Mouse (Mus musculus): Measurements from ENCODE around the gene Tor1aip2. TPM values are rescaled to one million over a fixed set of nuclear protein-coding genes. Genes with fewer than 3 reads are reported as not detected.

The Tor1aip2 gene
- total and polyA plus RNA-seq, 3 experiments, result 17.5 to 171 (median 115) TPM

DNA sequence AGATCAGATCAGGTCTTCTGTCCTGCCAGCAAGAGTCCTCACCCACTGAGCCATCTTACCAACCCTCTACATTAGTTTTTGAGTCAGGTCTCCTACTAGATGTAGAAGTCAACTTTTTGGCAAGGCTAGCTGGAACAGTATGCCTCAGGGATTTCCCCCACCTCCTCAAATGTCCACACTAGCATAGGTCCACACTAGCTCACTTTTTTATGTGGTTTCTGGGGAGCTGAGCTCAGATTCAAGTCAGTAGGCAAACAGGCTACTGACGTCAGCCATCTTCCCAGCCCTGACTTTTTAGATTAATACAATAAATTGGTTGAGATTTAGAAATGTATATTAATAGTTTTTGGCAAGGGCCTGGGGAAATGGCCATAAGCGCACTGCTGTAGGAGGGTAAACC is 72.2 kb downstream of the Tor1aip2 start:
- H3K9me3 ChIP-seq (replicated peaks), result no peaks in the 10 kb centered on the region
- ATAC-seq (ENCODE audit: extremely low read depth, insufficient number of reproducible peaks, low FRiP score, poor library complexity, severe bottlenecking) (no peak), DNase-seq (ENCODE audit: low spot score) (no peak)
- H3K27me3 ChIP-seq (ENCODE audit: insufficient read depth, low read length), result peaks cover 3% of the 10 kb centered on the region; the same call in 1 of the 2 replicates
- no peak for TF ChIP-seq GATA2 (IDR thresholded peaks at IDR 0.05; ENCODE audit: borderline replicate concordance, low read depth, low read length)
- no peak for TF ChIP-seq TAL1 (conservative IDR thresholded peaks at IDR 0.05; ENCODE audit: low read depth, low read length)
- no peak for TF ChIP-seq POLR2AphosphoS5 (IDR thresholded peaks at IDR 0.05; ENCODE audit: insufficient replicate concordance, low read depth, low read length)
- H3K36me3 ChIP-seq (replicated peaks), result no peaks in the 10 kb centered on the region
- H3K4me1 ChIP-seq (ENCODE audit: insufficient read depth, low read depth, low read length), result 0 out of 2 replicates have a peak, but pooled peaks cover 5% of the 10 kb centered on the region
- H3K4me3 ChIP-seq (ENCODE audit: low read depth, low read length), result no peak overlapping the region

DNA sequence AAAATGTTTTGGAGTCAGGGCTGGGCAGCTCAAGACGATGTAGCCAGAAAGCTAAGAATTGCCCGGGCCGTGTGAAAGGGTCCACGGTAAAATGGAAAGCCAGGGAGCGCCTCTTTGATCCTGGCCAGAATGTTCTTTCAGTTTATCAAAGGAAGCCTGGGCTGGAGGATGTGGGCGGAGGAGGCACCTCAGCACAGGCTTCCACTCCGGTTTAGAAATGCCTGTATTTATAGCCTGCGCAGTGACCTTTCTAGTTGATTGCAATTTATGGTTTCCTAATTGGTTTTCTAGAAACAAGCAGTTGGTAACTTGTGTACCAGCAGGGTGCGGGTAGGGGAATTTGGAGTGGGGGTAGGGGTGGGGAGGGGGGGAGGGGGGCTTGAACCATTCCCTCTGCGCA is 73.2 kb downstream of the Tor1aip2 start:
- Histone ChIP-seq H3K36me3 (replicated peaks) (no peaks in the 10 kb centered on the region), H3K9me3 (replicated peaks) (no peaks in the 10 kb centered on the region), H3K4me1 (ENCODE audit: insufficient read depth, low read depth, low read length) (peaks cover 5% of the 10 kb centered on the region), H3K27me3 (ENCODE audit: insufficient read depth, low read length) (peaks cover 3% of the 10 kb centered on the region; the same call in 1 of the 2 replicates), H3K4me3 (ENCODE audit: low read depth, low read length) (no peak overlapping the region)
- no peak for DNase-seq (ENCODE audit: low spot score)
- TF ChIP-seq CTCF (IDR thresholded peaks at IDR 0.05; ENCODE audit: low read depth, low read length), result no peak
- no peak for TF ChIP-seq GATA1 (IDR thresholded peaks at IDR 0.05; ENCODE audit: borderline replicate concordance, low read length)
- TF ChIP-seq TAL1 (conservative IDR thresholded peaks at IDR 0.05; ENCODE audit: low read depth, low read length), result no peak
- no peak for TF ChIP-seq GATA2 (IDR thresholded peaks at IDR 0.05; ENCODE audit: borderline replicate concordance, low read depth, low read length)
- TF ChIP-seq POLR2AphosphoS5 (IDR thresholded peaks at IDR 0.05; ENCODE audit: insufficient replicate concordance, low read depth, low read length), result no peak
- no peak for ATAC-seq (ENCODE audit: extremely low read depth, insufficient number of reproducible peaks, low FRiP score, poor library complexity, severe bottlenecking)

DNA sequence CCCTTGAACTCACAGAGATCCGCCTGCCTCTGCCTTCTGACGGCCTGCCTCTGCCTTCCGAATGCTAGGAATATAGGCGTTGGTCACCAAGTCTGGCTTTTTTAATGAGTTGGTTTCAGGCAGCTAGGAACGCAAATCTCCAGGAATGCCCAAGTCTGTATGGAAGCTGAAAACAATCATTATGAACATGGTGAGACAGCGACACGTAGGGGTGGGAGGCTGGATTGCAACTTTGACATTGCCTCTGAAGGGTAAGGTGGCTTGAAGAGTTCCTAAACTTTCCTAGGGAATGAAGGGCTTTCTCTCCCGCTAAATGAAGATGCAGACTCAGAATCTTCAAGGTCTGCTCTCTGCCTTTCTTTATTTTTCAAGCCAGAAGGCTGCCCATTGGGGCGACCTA is 75.9 kb downstream of the Tor1aip2 start:
- Histone ChIP-seq H3K36me3 (replicated peaks) (no peaks in the 10 kb centered on the region), H3K4me3 (ENCODE audit: low read depth, low read length) (no peak overlapping the region), H3K27me3 (ENCODE audit: insufficient read depth, low read length) (peaks cover 7% of the 10 kb centered on the region), H3K9me3 (replicated peaks) (no peaks in the 10 kb centered on the region), H3K4me1 (ENCODE audit: insufficient read depth, low read depth, low read length) (peaks cover 28% of the 10 kb centered on the region)
- no peak for TF ChIP-seq CTCF (IDR thresholded peaks at IDR 0.05; ENCODE audit: low read depth, low read length)
- DNase-seq (ENCODE audit: low spot score) (no peak), ATAC-seq (ENCODE audit: extremely low read depth, insufficient number of reproducible peaks, low FRiP score, poor library complexity, severe bottlenecking) (no peak)

- H3K36me3 ChIP-seq (replicated peaks), result no peaks in the 10 kb centered on the region
- no peak overlapping the region for H3K4me3 ChIP-seq (ENCODE audit: low read depth, low read length)
- ATAC-seq (ENCODE audit: extremely low read depth, insufficient number of reproducible peaks, low FRiP score, poor library complexity, severe bottlenecking) (no peak), DNase-seq (ENCODE audit: low spot score) (no peak)
- peaks cover 34% of the 10 kb centered on the region for H3K4me1 ChIP-seq (ENCODE audit: insufficient read depth, low read depth, low read length)
- no peaks in the 10 kb centered on the region for H3K9me3 ChIP-seq (replicated peaks)
- H3K27me3 ChIP-seq (ENCODE audit: insufficient read depth, low read length), result peaks cover 7% of the 10 kb centered on the region
- no peak for TF ChIP-seq GATA2 (IDR thresholded peaks at IDR 0.05; ENCODE audit: borderline replicate concordance, low read depth, low read length)
- no peak for TF ChIP-seq POLR2AphosphoS5 (IDR thresholded peaks at IDR 0.05; ENCODE audit: insufficient replicate concordance, low read depth, low read length)
- no peak for TF ChIP-seq CTCF (IDR thresholded peaks at IDR 0.05; ENCODE audit: low read depth, low read length)
- TF ChIP-seq GATA1 (IDR thresholded peaks at IDR 0.05; ENCODE audit: borderline replicate concordance, low read length), result no peak
- TF ChIP-seq TAL1 (conservative IDR thresholded peaks at IDR 0.05; ENCODE audit: low read depth, low read length), result no peak
Measured at GRCm38 (mm10) chr1:156111728-156112127, 76.5 kb downstream of the Tor1aip2 start.

DNA sequence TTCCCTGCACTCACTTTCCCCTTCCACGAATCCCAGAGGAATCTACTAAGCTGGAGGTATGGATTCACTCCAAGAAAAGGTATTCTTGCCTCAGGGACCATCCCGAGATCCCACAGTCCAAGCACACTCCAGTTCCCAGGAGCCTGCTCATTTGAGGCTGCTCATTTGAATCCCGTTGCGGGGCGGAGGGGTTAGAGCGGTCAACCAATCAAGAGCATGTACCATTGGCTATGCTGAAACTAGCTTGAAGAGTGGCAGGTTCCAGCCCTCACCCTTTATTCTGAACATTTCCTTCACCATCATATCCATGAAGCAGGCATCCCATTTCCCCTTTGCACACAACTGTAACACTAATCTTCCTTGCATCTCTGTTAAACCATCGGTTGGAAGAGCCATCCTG is 76.9 kb downstream of the Tor1aip2 start:
- Histone ChIP-seq H3K4me1 (ENCODE audit: insufficient read depth, low read depth, low read length) (peaks cover 34% of the 10 kb centered on the region), H3K36me3 (replicated peaks) (no peaks in the 10 kb centered on the region), H3K9me3 (replicated peaks) (no peaks in the 10 kb centered on the region), H3K4me3 (ENCODE audit: low read depth, low read length) (no peak overlapping the region), H3K27me3 (ENCODE audit: insufficient read depth, low read length) (peaks cover 8% of the 10 kb centered on the region)
- DNase-seq (ENCODE audit: low spot score), result no peak
- no peak for ATAC-seq (ENCODE audit: extremely low read depth, insufficient number of reproducible peaks, low FRiP score, poor library complexity, severe bottlenecking)
- TF ChIP-seq CTCF (IDR thresholded peaks at IDR 0.05; ENCODE audit: low read depth, low read length) (no peak), GATA1 (IDR thresholded peaks at IDR 0.05; ENCODE audit: borderline replicate concordance, low read length) (no peak), GATA2 (IDR thresholded peaks at IDR 0.05; ENCODE audit: borderline replicate concordance, low read depth, low read length) (no peak), TAL1 (conservative IDR thresholded peaks at IDR 0.05; ENCODE audit: low read depth, low read length) (no peak), POLR2AphosphoS5 (IDR thresholded peaks at IDR 0.05; ENCODE audit: insufficient replicate concordance, low read depth, low read length) (no peak)

DNA sequence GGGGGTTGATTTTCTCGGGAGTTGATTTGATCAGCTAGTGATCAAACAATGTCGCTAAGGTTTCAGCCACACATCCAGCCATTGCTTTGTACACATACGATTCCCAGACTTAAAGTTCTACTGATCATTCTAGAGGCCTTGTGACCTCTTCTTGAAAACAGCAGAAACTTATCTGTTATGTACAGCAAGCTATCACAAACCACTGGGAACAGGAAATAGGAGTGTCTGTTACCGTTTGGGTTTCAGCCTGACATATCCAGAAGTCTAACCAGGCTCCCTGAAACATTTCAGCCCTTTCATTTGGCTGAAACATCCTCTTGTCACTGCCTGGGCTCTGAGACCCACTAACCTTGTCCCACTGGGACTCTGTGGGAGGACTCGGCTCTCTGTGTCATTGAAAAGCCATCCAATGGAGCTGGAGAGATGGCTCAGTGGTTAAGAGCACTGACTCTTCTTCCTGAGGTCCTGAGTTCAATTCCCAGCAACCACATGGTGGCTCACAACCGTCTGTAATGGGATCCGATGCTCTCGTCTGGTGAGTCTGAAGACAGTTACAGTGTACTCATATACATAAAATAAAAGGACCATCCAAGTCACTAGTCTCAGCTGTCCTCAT is 78.8 kb downstream of the Tor1aip2 start:
- Histone ChIP-seq H3K27me3 (ENCODE audit: insufficient read depth, low read length) (peaks cover 9% of the 10 kb centered on the region), H3K4me3 (ENCODE audit: low read depth, low read length) (no peak overlapping the region), H3K4me1 (ENCODE audit: insufficient read depth, low read depth, low read length) (peaks cover 34% of the 10 kb centered on the region), H3K36me3 (replicated peaks) (no peaks in the 10 kb centered on the region), H3K9me3 (replicated peaks) (no peaks in the 10 kb centered on the region)
- TF ChIP-seq TAL1 (conservative IDR thresholded peaks at IDR 0.05; ENCODE audit: low read depth, low read length) (no peak), GATA2 (IDR thresholded peaks at IDR 0.05; ENCODE audit: borderline replicate concordance, low read depth, low read length) (no peak)
- ATAC-seq (ENCODE audit: extremely low read depth, insufficient number of reproducible peaks, low FRiP score, poor library complexity, severe bottlenecking) (peak; percentile 92), DNase-seq (ENCODE audit: low spot score) (no peak)

DNA sequence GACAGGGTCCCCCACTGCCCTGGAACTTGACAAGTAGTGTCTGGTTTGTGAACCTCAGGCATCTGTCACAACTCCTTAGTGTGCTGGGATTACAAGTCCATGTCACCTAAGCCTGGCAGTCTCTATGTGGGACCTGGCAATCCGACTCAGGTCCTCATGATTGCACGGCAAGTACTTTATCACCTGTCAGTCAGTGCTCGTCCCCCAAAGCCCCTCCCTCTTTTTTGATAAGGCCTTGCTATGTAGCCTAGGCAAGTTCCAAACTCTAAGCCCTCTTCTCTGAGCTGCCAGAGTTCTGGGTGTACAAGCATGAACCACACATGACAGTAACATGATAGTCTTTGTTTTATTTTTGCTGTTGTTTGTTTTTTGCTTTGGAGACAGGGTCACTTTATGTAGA is 81.6 kb downstream of the Tor1aip2 start:
- Histone ChIP-seq H3K4me1 (ENCODE audit: insufficient read depth, low read depth, low read length) (peaks cover 34% of the 10 kb centered on the region), H3K27me3 (ENCODE audit: insufficient read depth, low read length) (peaks cover 8% of the 10 kb centered on the region), H3K9me3 (replicated peaks) (no peaks in the 10 kb centered on the region), H3K36me3 (replicated peaks) (no peaks in the 10 kb centered on the region), H3K4me3 (ENCODE audit: low read depth, low read length) (no peak overlapping the region)
- DNase-seq (ENCODE audit: low spot score) (no peak), ATAC-seq (ENCODE audit: extremely low read depth, insufficient number of reproducible peaks, low FRiP score, poor library complexity, severe bottlenecking) (no peak)
- TF ChIP-seq GATA1 (IDR thresholded peaks at IDR 0.05; ENCODE audit: borderline replicate concordance, low read length) (no peak), POLR2AphosphoS5 (IDR thresholded peaks at IDR 0.05; ENCODE audit: insufficient replicate concordance, low read depth, low read length) (no peak), TAL1 (conservative IDR thresholded peaks at IDR 0.05; ENCODE audit: low read depth, low read length) (no peak), GATA2 (IDR thresholded peaks at IDR 0.05; ENCODE audit: borderline replicate concordance, low read depth, low read length) (no peak), CTCF (IDR thresholded peaks at IDR 0.05; ENCODE audit: low read depth, low read length) (no peak)

Other genes with a start within 250 kb of the Tor1aip2 start
- 4.6 and 6.5 TPM in 2 replicates for gene Qsox1, start 222.5 kb upstream of the Tor1aip2 start, total RNA-seq (2014; fragmentation: Nextera tagmentation)
- 1.8 and 2.3 TPM in 2 replicates for gene Qsox1, start 222.5 kb upstream of the Tor1aip2 start, total RNA-seq (2017)
- gene Qsox1, start 222.5 kb upstream of the Tor1aip2 start, polyA plus RNA-seq (2012), result 2.0 TPM in 2 replicates
- 82.8 and 98.2 TPM in 2 replicates for gene Cep350, start 62.1 kb upstream of the Tor1aip2 start, total RNA-seq (2014; fragmentation: Nextera tagmentation)
- 35.5 and 41.6 TPM in 2 replicates for gene Cep350, start 62.1 kb upstream of the Tor1aip2 start, total RNA-seq (2017)
- gene Cep350, start 62.1 kb upstream of the Tor1aip2 start, polyA plus RNA-seq (2012), result 2.3 and 3.3 TPM in 2 replicates
- gene Tor1aip1, start 1.1 kb downstream of the Tor1aip2 start, total RNA-seq (2014; fragmentation: Nextera tagmentation), result 53.2 and 65.4 TPM in 2 replicates
- gene Tor1aip1, start 1.1 kb downstream of the Tor1aip2 start, total RNA-seq (2017), result 15.5 and 18.8 TPM in 2 replicates
- 25.8 and 32.0 TPM in 2 replicates for gene Tor1aip1, start 1.1 kb downstream of the Tor1aip2 start, polyA plus RNA-seq (2012)
- gene Fam163a, start 169.6 kb downstream of the Tor1aip2 start, total RNA-seq (2014; fragmentation: Nextera tagmentation), result not detected in 2 replicates
- 0.06 and 0.11 TPM in 2 replicates for gene Fam163a, start 169.6 kb downstream of the Tor1aip2 start, total RNA-seq (2017)
- not detected in 2 replicates for gene Fam163a, start 169.6 kb downstream of the Tor1aip2 start, polyA plus RNA-seq (2012)